Mouse (Mus musculus) regulatory T cell (primary cell): ENCODE measurements around the gene Plxnb1.

ENCODE experiments used
- in situ Hi-C: fragments of 300-600 bp; cut with MboI, MseI; formaldehyde crosslinking; loops from one replicate; pipeline ENCODE4 v1.15.1; 2025; ENCODE audit warnings: high pct_unique_total_duplicates

The Plxnb1 gene

GRCm38 (mm10) chr9:109123266-109123665, 28.1 kb downstream of the Plxnb1 start:
- in situ Hi-C loops, result loop anchor here (5.0 kb wide), 2 partner anchors 41 to 116 kb away; partner anchors contain the start of genes Ccdc51 and Tma7

GRCm38 (mm10) chr9:109124164-109124563, 29.0 kb downstream of the Plxnb1 start:
- in situ Hi-C loops, result loop anchor here (5.0 kb wide), 2 partner anchors 42 to 117 kb away; partner anchors contain the start of genes Ccdc51 and Tma7

GRCm38 (mm10) chr9:109125043-109125442, 29.9 kb downstream of the Plxnb1 start:
- in situ Hi-C loops, result no loop called here

GRCm38 (mm10) chr9:109125481-109125880, 30.3 kb downstream of the Plxnb1 start:
- in situ Hi-C loops, result no loop called here

GRCm38 (mm10) chr9:109127076-109127475, 31.9 kb downstream of the Plxnb1 start:
- in situ Hi-C loops, result no loop called here

GRCm38 (mm10) chr9:109128211-109128610, 33.0 kb downstream of the Plxnb1 start:
- in situ Hi-C loops, result no loop called here

GRCm38 (mm10) chr9:109130076-109130475, 34.9 kb downstream of the Plxnb1 start:
- in situ Hi-C loops, result no loop called here

- in situ Hi-C loops, result loop anchor here (10.0 kb wide), 1 partner anchor 376 kb away; no protein-coding TSS in a partner anchor
Observed at GRCm38 (mm10) chr9:109140414-109140813, 45.2 kb downstream of the Plxnb1 start.

GRCm38 (mm10) chr9:109161941-109162340, 66.8 kb downstream of the Plxnb1 start, which contains the start of gene Fbxw21:
TSS of gene Fbxw21 (minus strand) at chr9:109162041.
- in situ Hi-C loops, result no loop called here

GRCm38 (mm10) chr9:109167316-109167715, 72.1 kb downstream of the Plxnb1 start:
- in situ Hi-C loops, result no loop called here
